Mouse (Mus musculus) liver, embryonic 12.5 days (tissue): ENCODE measurements around the gene Nepn. TPM values are rescaled to one million over a fixed set of nuclear protein-coding genes. Genes with fewer than 3 reads are reported as not detected.

Source experiments
- ATAC-seq: fragments of 200-750 bp; cut with Nextera tagmentation; 2 replicates; pipeline ENCODE4 v1.8.0; 2017; ENCODE audit warnings: moderate number of reproducible peaks, mild to moderate bottlenecking, moderate library complexity
- H3K27ac ChIP-seq: fragments of 300-500 bp; sonication (generic); 2 replicates; pipeline ENCODE4 v1.5.1; 2016; ENCODE audit warnings: mild to moderate bottlenecking
- H3K27me3 ChIP-seq: fragments of 300-500 bp; sonication (generic); replicated peaks from 2 replicates; pipeline ENCODE4 v1.6.1; 2016; ENCODE audit warnings: mild to moderate bottlenecking, moderate library complexity
- H3K36me3 ChIP-seq: fragments of 300-500 bp; sonication (generic); 2 replicates; pipeline ENCODE4 v1.6.1; 2016; ENCODE audit warnings: mild to moderate bottlenecking, moderate library complexity
- H3K4me1 ChIP-seq: fragments of 300-500 bp; sonication (generic); 2 replicates; pipeline ENCODE4 v1.6.1; 2016
- H3K4me2 ChIP-seq: fragments of 300-500 bp; sonication (generic); 2 replicates; pipeline ENCODE4 v1.6.1; 2016; ENCODE audit warnings: mild to moderate bottlenecking, moderate library complexity
- H3K4me3 ChIP-seq: fragments of 300-500 bp; sonication (generic); 2 replicates; pipeline ENCODE4 v1.5.1; 2016; ENCODE audit warnings: mild to moderate bottlenecking, moderate library complexity
- H3K9ac ChIP-seq: fragments of 300-500 bp; sonication (generic); 2 replicates; pipeline ENCODE4 v1.6.1; 2016; ENCODE audit warnings: mild to moderate bottlenecking, moderate library complexity
- H3K9me3 ChIP-seq: fragments of 300-500 bp; sonication (generic); replicated peaks from 2 replicates; pipeline ENCODE4 v1.6.1; 2016; ENCODE audit warnings: mild to moderate bottlenecking, moderate library complexity
- WGBS: fragments of 180-500 bp; shearing (Covaris S2); methylation state at CpG from one replicate; pipeline ENCODE4 v1.1.7; 2016; ENCODE audit not compliant: insufficient replicate concordance; 5-methylcytosine and 5-hydroxymethylcytosine counted together
- polyA plus RNA-seq: library from polyadenylated mRNA; unstranded; fragments of >200 nt; fragmentation: Nextera tagmentation; extraction: Ambion mirVana; gene quantifications from 2 replicates; pipeline ENCODE4 v1.2.1, GENCODE M21; 2016

Gene Nepn
- polyA plus RNA-seq, 1 experiment from 2014 or later: 1.2 TPM

- peaks cover 3% of the 10 kb centered on the region for H3K27me3 ChIP-seq
- no peak overlapping the region for H3K9ac ChIP-seq
- H3K4me2 ChIP-seq: no peak overlapping the region
- WGBS: 66% methylated on average over 2 of the region's 2 CpGs
- H3K36me3 ChIP-seq: no peaks in the 10 kb centered on the region
- no peaks in the 10 kb centered on the region for H3K9me3 ChIP-seq
- ATAC-seq: no peak
- H3K4me3 ChIP-seq: no peak overlapping the region
- H3K4me1 ChIP-seq: peaks cover 33% of the 10 kb centered on the region
- no peak overlapping the region for H3K27ac ChIP-seq
These were observed 26.2 kb downstream of the Nepn start for GRCm38 (mm10) chr10:52415020-52415419.

DNA sequence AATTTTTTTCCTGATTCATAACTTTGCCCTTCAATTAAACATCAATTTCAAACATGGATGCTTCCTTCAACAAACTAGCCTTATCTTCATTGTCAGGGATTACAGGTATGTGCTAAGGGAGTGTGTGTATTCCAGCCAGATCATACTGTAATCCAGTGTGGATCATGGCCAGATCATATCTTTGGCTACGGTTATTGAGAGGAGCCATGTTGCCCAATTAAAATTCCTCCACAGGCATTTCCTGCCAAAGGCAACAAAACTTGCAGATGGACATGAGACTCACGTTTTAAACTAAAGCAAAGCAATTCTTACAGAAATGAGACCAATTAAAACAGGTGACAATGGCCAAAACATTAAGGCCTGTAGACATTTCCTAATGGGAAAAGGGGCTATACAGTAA, 27.7 kb downstream of the Nepn start:
- Histone ChIP-seq H3K9me3 (no peaks in the 10 kb centered on the region), H3K4me1 (peaks cover 44% of the 10 kb centered on the region), H3K27me3 (no peaks in the 10 kb centered on the region), H3K9ac (peak overlapping the region; percentile 24; the same call in 1 of the 2 replicates), H3K36me3 (no peaks in the 10 kb centered on the region), H3K4me2 (peak overlapping the region; percentile 89), H3K27ac (no peak overlapping the region), H3K4me3 (peak overlapping the region; percentile 96)
- WGBS: 49% methylated on average over 2 of the region's 2 CpGs
- no peak for ATAC-seq

DNA sequence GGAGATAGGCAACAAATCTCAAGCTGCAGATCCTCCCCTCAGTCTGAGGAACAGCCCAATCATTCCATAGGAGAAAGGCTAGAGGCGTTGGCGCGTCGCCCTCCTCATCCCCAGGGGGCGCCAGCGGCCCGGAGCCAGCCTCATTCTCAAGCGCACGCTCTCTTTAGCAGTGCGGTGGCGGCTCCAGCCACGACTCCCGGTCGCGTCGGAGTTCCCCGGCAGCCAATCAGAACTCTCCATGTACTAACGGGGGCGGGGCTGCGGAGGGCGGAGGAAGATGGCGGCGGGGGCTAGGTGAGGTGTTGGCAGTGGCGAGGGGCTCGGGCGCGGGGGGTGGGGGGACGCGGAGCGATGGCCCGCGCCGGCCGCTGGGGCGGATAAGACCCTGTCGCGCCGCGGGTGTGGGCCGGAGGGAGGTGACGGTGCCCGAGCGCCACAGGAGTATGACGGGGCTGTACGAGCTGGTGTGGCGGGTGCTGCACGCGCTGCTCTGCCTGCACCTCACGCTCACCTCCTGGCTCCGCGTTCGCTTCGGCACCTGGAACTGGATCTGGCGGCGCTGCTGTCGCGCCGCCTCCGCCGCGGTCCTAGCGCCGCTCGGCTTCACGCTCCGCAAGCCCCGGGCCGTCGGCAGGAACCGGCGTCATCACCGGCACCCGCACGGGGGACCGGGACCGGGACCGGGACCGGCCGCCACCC, 28.7 kb downstream of the Nepn start, which contains the start of gene Nus1:
Gene Nus1, plus strand, starts transcription at position 249 of the 699 bp plus-strand sequence.
- peak; percentile 97 for ATAC-seq
- H3K9ac ChIP-seq: peak within 1 kb of the TSS; percentile 95
- no peaks in the 10 kb centered on the region for H3K36me3 ChIP-seq
- no peaks in the 10 kb centered on the region for H3K27me3 ChIP-seq
- peak within 1 kb of the TSS; percentile 89 for H3K4me2 ChIP-seq
- H3K4me3 ChIP-seq: peak within 1 kb of the TSS; percentile 96
- no peaks in the 10 kb centered on the region for H3K9me3 ChIP-seq
- H3K4me1 ChIP-seq: peaks cover 44% of the 10 kb centered on the region
- peak within 1 kb of the TSS; percentile 84 for H3K27ac ChIP-seq
- under 1% methylated on average over 76 of the region's 79 CpGs for WGBS

- H3K9ac ChIP-seq: peak overlapping the region; percentile 95
- H3K36me3 ChIP-seq: no peaks in the 10 kb centered on the region
- WGBS: 2% methylated on average over 39 of the region's 39 CpGs
- ATAC-seq: peak; percentile 23
- peak overlapping the region; percentile 89 for H3K4me2 ChIP-seq
- no peaks in the 10 kb centered on the region for H3K9me3 ChIP-seq
- peak overlapping the region; percentile 84 for H3K27ac ChIP-seq
- no peaks in the 10 kb centered on the region for H3K27me3 ChIP-seq
- peak overlapping the region; percentile 96 for H3K4me3 ChIP-seq
- H3K4me1 ChIP-seq: peaks cover 44% of the 10 kb centered on the region
These were observed 29.5 kb downstream of the Nepn start for GRCm38 (mm10) chr10:52417998-52418860.

GRCm38 (mm10) chr10:52418931-52419330, 30.2 kb downstream of the Nepn start:
- H3K4me1 ChIP-seq: peaks cover 50% of the 10 kb centered on the region
- H3K4me3 ChIP-seq: peak overlapping the region; percentile 96
- H3K36me3 ChIP-seq: no peaks in the 10 kb centered on the region
- no peaks in the 10 kb centered on the region for H3K9me3 ChIP-seq
- H3K9ac ChIP-seq: peak overlapping the region; percentile 95
- H3K27me3 ChIP-seq: no peaks in the 10 kb centered on the region
- peak overlapping the region; percentile 84; the same call in 1 of the 2 replicates for H3K27ac ChIP-seq
- WGBS: 23% methylated on average over 5 of the region's 5 CpGs
- ATAC-seq: no peak
- peak overlapping the region; percentile 89 for H3K4me2 ChIP-seq

- Histone ChIP-seq H3K36me3 (no peaks in the 10 kb centered on the region), H3K4me2 (peak overlapping the region; percentile 89), H3K9ac (peak overlapping the region; percentile 95; the same call in 1 of the 2 replicates), H3K4me1 (peaks cover 50% of the 10 kb centered on the region), H3K4me3 (peak overlapping the region; percentile 96), H3K9me3 (no peaks in the 10 kb centered on the region), H3K27ac (no peak overlapping the region), H3K27me3 (no peaks in the 10 kb centered on the region)
- no peak for ATAC-seq
- 63% methylated on average over 4 of the region's 4 CpGs for WGBS
These were observed 30.6 kb downstream of the Nepn start for GRCm38 (mm10) chr10:52419402-52419801.

GRCm38 (mm10) chr10:52420526-52420925, 31.8 kb downstream of the Nepn start:
- no peaks in the 10 kb centered on the region for H3K9me3 ChIP-seq
- peaks cover under 1% of the 10 kb centered on the region; the same call in 1 of the 2 replicates for H3K36me3 ChIP-seq
- no peak for ATAC-seq
- no peak overlapping the region for H3K4me2 ChIP-seq
- no peaks in the 10 kb centered on the region for H3K27me3 ChIP-seq
- H3K9ac ChIP-seq: no peak overlapping the region
- H3K4me3 ChIP-seq: no peak overlapping the region
- peaks cover 50% of the 10 kb centered on the region for H3K4me1 ChIP-seq
- no peak overlapping the region for H3K27ac ChIP-seq
- WGBS: 72% methylated on average over 1 of the region's 1 CpGs

DNA sequence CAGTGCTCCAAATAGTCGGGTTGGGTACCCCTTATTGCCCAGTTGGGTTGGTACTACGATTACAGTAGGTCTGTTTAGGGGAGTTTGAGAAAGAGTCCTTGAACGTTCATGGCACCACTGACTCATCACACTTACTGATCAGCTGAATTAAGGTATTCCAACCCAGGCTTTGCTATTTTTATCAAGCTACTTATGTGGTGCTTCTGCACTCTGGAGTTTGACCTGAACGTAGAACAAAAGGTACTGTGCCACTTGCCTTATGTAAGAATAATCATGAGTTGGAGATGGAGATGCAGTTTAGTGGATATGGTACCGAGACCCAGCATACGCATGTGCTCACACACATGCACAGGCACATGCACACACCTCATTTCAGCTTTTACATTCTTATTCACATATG, 32.9 kb downstream of the Nepn start:
- Histone ChIP-seq H3K27ac (no peak overlapping the region), H3K27me3 (no peaks in the 10 kb centered on the region), H3K36me3 (peaks cover 3% of the 10 kb centered on the region; the same call in 1 of the 2 replicates), H3K9ac (no peak overlapping the region), H3K4me1 (peaks cover 41% of the 10 kb centered on the region), H3K4me3 (no peak overlapping the region), H3K9me3 (no peaks in the 10 kb centered on the region), H3K4me2 (no peak overlapping the region)
- no peak for ATAC-seq
- WGBS: 76% methylated on average over 6 of the region's 6 CpGs

GRCm38 (mm10) chr10:52423097-52423496, 34.3 kb downstream of the Nepn start:
- Histone ChIP-seq H3K4me2 (no peak overlapping the region), H3K36me3 (peaks cover 3% of the 10 kb centered on the region; the same call in 1 of the 2 replicates), H3K9ac (no peak overlapping the region), H3K9me3 (no peaks in the 10 kb centered on the region), H3K27me3 (no peaks in the 10 kb centered on the region), H3K4me3 (no peak overlapping the region), H3K4me1 (peaks cover 35% of the 10 kb centered on the region), H3K27ac (no peak overlapping the region)
- no peak for ATAC-seq
- WGBS: 50% methylated on average over 2 of the region's 2 CpGs

- no peak overlapping the region for H3K9ac ChIP-seq
- 0 out of 2 replicates have a peak, but pooled peaks cover 10% of the 10 kb centered on the region for H3K4me1 ChIP-seq
- no peak overlapping the region for H3K27ac ChIP-seq
- H3K27me3 ChIP-seq: no peaks in the 10 kb centered on the region
- no peak for ATAC-seq
- 79% methylated on average over 7 of the region's 7 CpGs for WGBS
- peaks cover 26% of the 10 kb centered on the region for H3K36me3 ChIP-seq
- H3K4me3 ChIP-seq: no peak overlapping the region
- H3K4me2 ChIP-seq: no peak overlapping the region
- no peaks in the 10 kb centered on the region for H3K9me3 ChIP-seq
These were observed 37.7 kb downstream of the Nepn start for GRCm38 (mm10) chr10:52426314-52426980.

- Histone ChIP-seq H3K27me3 (no peaks in the 10 kb centered on the region), H3K9ac (no peak overlapping the region), H3K27ac (no peak overlapping the region), H3K4me3 (no peak overlapping the region), H3K9me3 (no peaks in the 10 kb centered on the region), H3K4me1 (0 out of 2 replicates have a peak, but pooled peaks cover 10% of the 10 kb centered on the region), H3K36me3 (peaks cover 39% of the 10 kb centered on the region), H3K4me2 (no peak overlapping the region)
- no peak for ATAC-seq
- 63% methylated on average over 2 of the region's 2 CpGs for WGBS
These were observed 39.1 kb downstream of the Nepn start for GRCm38 (mm10) chr10:52427634-52428415.
